8 mouse cellular contexts compared by ENCODE assay signal in genomic region chrX:41910981-41911380, GRCm38 (mm10). TPM values are rescaled to one million over a fixed set of nuclear protein-coding genes. Genes with fewer than 3 reads are reported as not detected.
A peak's percentile ranks its signal among the peaks of the same experiment; 100 is the strongest.
DNase-seq lines count a peak whose midpoint lies in the region; ATAC-seq and TF ChIP-seq lines count a peak whose summit lies in the region.

No protein-coding gene starts in this region.

- H3K4me2 ChIP-seq in embryonic facial prominence, embryonic 14.5 days (ENCODE audit: low read depth, low read length): peak overlapping the region; percentile 61
- H3K4me2 ChIP-seq in limb, embryonic 15.5 days: peak overlapping the region; percentile 45
- H3K4me2 ChIP-seq in myocyte (ENCODE audit: low read depth): peak overlapping the region; percentile 78

- H3K9me3 ChIP-seq in embryonic facial prominence, embryonic 14.5 days (ENCODE audit: control insufficient read depth, low read length): no peaks in the 10 kb centered on the region
- H3K9me3 ChIP-seq in limb, embryonic 15.5 days: no peaks in the 10 kb centered on the region

- no peaks in the 10 kb centered on the region for H3K27me3 ChIP-seq in embryonic facial prominence, embryonic 14.5 days (replicated peaks; ENCODE audit: control insufficient read depth, insufficient read depth, low read length)
- H3K27me3 ChIP-seq in limb, embryonic 15.5 days: no peaks in the 10 kb centered on the region
- H3K27me3 ChIP-seq in myocyte (ENCODE audit: control insufficient read depth, insufficient read depth, insufficient read length): no peaks in the 10 kb centered on the region

- H3K79me2 ChIP-seq in myocyte (ENCODE audit: control insufficient read depth, insufficient read depth): peaks cover 57% of the 10 kb centered on the region

- WGBS in embryonic facial prominence, embryonic 14.5 days: 14% methylated on average over 23 of the region's 24 CpGs
- WGBS in limb, embryonic 15.5 days: 25% methylated on average over 24 of the region's 24 CpGs

- peak overlapping the region; percentile 73 for H3K9ac ChIP-seq in embryonic facial prominence, embryonic 14.5 days (ENCODE audit: low read depth, low read length)
- H3K9ac ChIP-seq in limb, embryonic 15.5 days: peak overlapping the region; percentile 48

- no peaks in the 10 kb centered on the region for H3K4me1 ChIP-seq in embryonic facial prominence, embryonic 14.5 days (ENCODE audit: control insufficient read depth, insufficient read depth, low read length)
- no peaks in the 10 kb centered on the region; the same call in 1 of the 2 replicates for H3K4me1 ChIP-seq in limb, embryonic 15.5 days

- peak; percentile 3 to 10 for DNase-seq in lung, adult 18-20 months
- no peak for DNase-seq in lung, postnatal 36 days
- peak; percentile 59 for DNase-seq in adrenal gland, postnatal 14 days
- DNase-seq in embryonic facial prominence, embryonic 14.5 days (ENCODE audit: low spot score): peak; percentile 11
- DNase-seq in heart, postnatal 4 days: peak; percentile 10

- peak overlapping the region; percentile 60 for H3K4me3 ChIP-seq in embryonic facial prominence, embryonic 14.5 days (ENCODE audit: low read depth, low read length)
- H3K4me3 ChIP-seq in limb, embryonic 15.5 days: peak overlapping the region; percentile 60
- peak overlapping the region; percentile 67 for H3K4me3 ChIP-seq in myocyte

- peak overlapping the region; percentile 89 for H3K27ac ChIP-seq in embryonic facial prominence, embryonic 14.5 days (replicated peaks; ENCODE audit: low read depth, low read length)
- peak overlapping the region; percentile 92 for H3K27ac ChIP-seq in limb, embryonic 15.5 days

- peak overlapping the region; percentile 69 for H3ac ChIP-seq in myocyte (ENCODE audit: control insufficient read depth, insufficient read length)

- no peaks in the 10 kb centered on the region for H3K36me3 ChIP-seq in embryonic facial prominence, embryonic 14.5 days (ENCODE audit: control insufficient read depth, insufficient read depth, low read length)
- H3K36me3 ChIP-seq in limb, embryonic 15.5 days: no peaks in the 10 kb centered on the region
- H3K36me3 ChIP-seq in myocyte (ENCODE audit: control insufficient read depth, insufficient read depth): no peaks in the 10 kb centered on the region

- no peak for TF ChIP-seq POLR2A in myocyte (IDR thresholded peaks at IDR 0.05; ENCODE audit: insufficient read length, low read depth)

- peak; percentile 64 for ATAC-seq in embryonic facial prominence, embryonic 14.5 days (ENCODE audit: low read depth)
- ATAC-seq in limb, embryonic 15.5 days (ENCODE audit: insufficient number of reproducible peaks, low FRiP score, low TSS enrichment, low read depth): no peak
- ATAC-seq in inflammation-experienced regulatory T-cells, adult 6 months: no peak

TF ChIP-seq in myocyte, 11 proteins besides CTCF, POLR2A, EP300 and RAD21:
- TF ChIP-seq POLR2AphosphoS2 (IDR thresholded peaks at IDR 0.05; ENCODE audit: insufficient read length, low read depth): no peak
- TF ChIP-seq E2F4 (IDR thresholded peaks at IDR 0.05; ENCODE audit: insufficient read depth): no peak
- TF ChIP-seq USF1 (IDR thresholded peaks at IDR 0.05; ENCODE audit: low read depth): no peak
- no peak for TF ChIP-seq CEBPB (IDR thresholded peaks at IDR 0.05; ENCODE audit: insufficient read depth, poor library complexity, severe bottlenecking)
- no peak for TF ChIP-seq MYOD1 (IDR thresholded peaks at IDR 0.05; ENCODE audit: control insufficient read depth in 1 of 3, insufficient read length in 2 of 3, low read depth in 2 of 3)
- no peak for TF ChIP-seq MYOG (IDR thresholded peaks at IDR 0.05; ENCODE audit: control insufficient read depth in 1 of 3, insufficient read depth in 1 of 3, insufficient read length in 2 of 3, low read depth in 2 of 3)
- TF ChIP-seq MAX (IDR thresholded peaks at IDR 0.05; ENCODE audit: low read depth): no peak
- TF ChIP-seq TCF3 (IDR thresholded peaks at IDR 0.05; ENCODE audit: insufficient read length, low read depth): no peak
- no peak for TF ChIP-seq REST (IDR thresholded peaks at IDR 0.05; ENCODE audit: insufficient read depth, insufficient read length)

RNA-seq across cellular contexts. Expression of gene Thoc2, which starts 9.5 kb away (rescaled TPM):
- 74.2 and 85.3 TPM in 2 replicates for total RNA-seq in adrenal gland, postnatal 14 days (2021)
- 78.3 and 85.3 TPM in 2 replicates for polyA plus RNA-seq in embryonic facial prominence, embryonic 14.5 days (2014; fragmentation: Nextera tagmentation; extraction: Ambion mirVana)
- total RNA-seq in heart, postnatal 4 days (2021): 10 to 100 TPM; 34.8 to 47.3 TPM
- polyA plus RNA-seq in limb, embryonic 15.5 days (2015; fragmentation: Nextera tagmentation; extraction: Ambion mirVana): 73.8 and 76.8 TPM in 2 replicates
- polyA plus RNA-seq in myocyte (2012; fragmentation: generic; extraction: Trizol): 4.0 TPM
- 100 to 1,000 TPM; 166 to 195 (median 169) TPM for polyA plus RNA-seq in inflammation-experienced regulatory T-cells, adult 6 months (2017; shearing (Covaris generic))

Comparison
In these comparisons a context has a peak if more than half of its experiments do, and no peak if none do; other contexts are left out.
1. RNA of gene Thoc2, which starts 9.5 kb away (polyA plus RNA-seq): 166 to 195 TPM in inflammation-experienced regulatory T-cells, adult 6 months, 78.3 to 85.3 TPM in embryonic facial prominence, embryonic 14.5 days and 73.8 to 76.8 TPM in limb, embryonic 15.5 days; 4.0 TPM in myocyte (single experiment); every median in the first group is over 10 times any median in the second.
2. Peak in every context shown above with its lines, with median percentiles within 50 percentile points of each other: H3K4me2 ChIP-seq and H3K4me3 ChIP-seq.